Mouse (Mus musculus) cerebellum, adult 18-20 months (tissue): ENCODE measurements around the gene Sos2.
A peak's percentile ranks its signal among the peaks of the same experiment; 100 is the strongest.
"Not testable (repeated sequence)": the region's sequence is repeated elsewhere in the genome, so short reads cannot be mapped to it uniquely, and the experiment has no call there.

Experiments used
- DNase-seq, 2 experiments: peaks; one replicate each; pipeline ENCODE4 v3.0.0; 2021

Sos2 gene

DNA sequence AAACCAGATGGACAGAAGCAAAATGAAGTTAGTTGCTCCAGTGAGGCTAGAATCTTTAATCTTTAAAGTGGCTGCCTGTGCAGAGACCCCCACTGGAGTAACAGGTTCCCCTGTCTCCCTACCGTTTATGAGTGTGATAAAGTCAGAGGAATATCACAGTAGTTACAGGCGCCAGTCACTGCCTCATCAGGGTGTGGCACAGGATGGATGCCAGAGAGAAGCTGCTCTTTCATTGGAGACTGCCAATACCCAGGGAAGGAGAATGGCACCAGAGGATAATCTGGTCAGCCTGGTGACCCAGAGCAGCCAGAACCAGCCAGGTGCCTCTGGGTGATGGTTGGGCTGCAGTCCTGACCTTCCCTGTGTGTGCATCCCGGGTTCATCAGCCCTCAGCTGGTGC, 113.4 kb downstream of the Sos2 start:
- DNase-seq: no peak

DNA sequence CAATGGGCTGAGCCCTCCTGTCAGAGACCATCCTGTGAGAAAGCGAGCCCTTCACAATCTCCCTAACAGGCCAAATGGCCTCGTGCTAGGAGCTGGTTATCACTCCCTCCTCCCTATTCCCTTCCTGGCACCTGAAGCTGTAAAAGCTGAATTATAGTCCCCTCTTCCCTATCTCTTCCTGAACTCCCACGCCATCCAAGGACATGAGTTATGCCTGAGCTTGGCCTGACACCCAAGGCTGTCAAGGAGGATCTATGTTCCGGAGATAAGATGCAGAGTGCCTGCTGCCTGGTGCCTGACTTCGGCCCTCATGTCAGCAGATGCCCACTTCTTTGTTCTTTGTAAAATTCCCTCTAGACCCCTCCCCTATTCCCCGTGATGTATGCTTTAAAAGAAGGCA, 120.6 kb downstream of the Sos2 start:
- DNase-seq: not testable (repeated sequence)

GRCm38 (mm10) chr12:69556221-69556861, 125.3 kb downstream of the Sos2 start:
- no peak for DNase-seq

GRCm38 (mm10) chr12:69545456-69546178, 136.0 kb downstream of the Sos2 start:
- no peak for DNase-seq

- DNase-seq: no peak
Observed at GRCm38 (mm10) chr12:69544994-69545393, 136.7 kb downstream of the Sos2 start.

GRCm38 (mm10) chr12:69544562-69544961, 137.1 kb downstream of the Sos2 start:
- no peak for DNase-seq

GRCm38 (mm10) chr12:69542376-69542775, 139.3 kb downstream of the Sos2 start:
- DNase-seq: no peak

DNA sequence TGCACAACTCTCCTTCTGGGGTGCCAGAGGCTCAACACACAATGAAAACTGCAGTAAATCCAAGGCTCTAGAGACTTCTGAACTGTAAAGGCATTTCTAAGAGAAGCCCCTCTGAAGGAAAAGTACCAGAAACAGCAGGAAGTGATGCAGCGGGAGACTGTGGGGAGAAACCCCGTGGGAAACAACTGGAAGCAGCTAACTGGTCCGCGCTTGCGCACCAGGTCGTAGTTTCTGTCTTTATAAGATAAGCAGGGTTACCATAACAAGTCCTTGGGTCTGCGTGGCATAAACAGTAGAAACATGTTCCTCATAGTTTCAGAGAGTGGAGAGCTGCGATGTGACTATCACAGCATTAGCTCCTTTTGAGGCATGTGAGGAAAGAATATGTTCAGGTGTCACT, 140.0 kb downstream of the Sos2 start:
- DNase-seq: no peak

- no peak for DNase-seq
Observed at GRCm38 (mm10) chr12:69539353-69539752, 142.3 kb downstream of the Sos2 start.

DNA sequence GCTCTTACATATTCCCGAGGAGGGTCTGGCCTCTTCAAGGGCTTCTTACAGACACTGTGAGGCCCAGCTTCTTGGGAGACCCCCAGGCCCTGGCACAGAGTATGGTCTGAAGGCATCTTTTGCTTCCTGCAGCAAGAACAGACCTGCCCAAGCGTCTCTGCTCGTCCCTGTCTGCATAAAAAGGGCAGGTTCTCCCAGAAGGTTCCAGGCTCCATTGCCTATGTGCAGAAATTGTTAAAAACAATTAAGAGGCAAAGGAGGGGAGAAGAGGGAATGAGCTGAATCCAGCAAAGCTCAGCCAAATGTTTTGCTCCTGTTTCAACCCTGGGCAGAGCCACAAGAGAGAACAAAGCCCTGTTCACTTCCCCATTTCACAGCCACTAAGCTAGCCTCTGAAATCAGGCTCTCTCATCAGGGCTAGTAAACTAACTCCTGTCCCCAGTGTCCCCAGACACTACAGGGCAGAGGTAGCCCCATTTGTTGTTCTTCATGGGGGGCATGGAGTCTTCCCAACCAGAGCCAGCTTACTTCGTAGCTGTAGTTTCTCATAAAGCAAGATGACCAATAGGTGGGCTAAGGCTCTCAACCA, 143.2 kb downstream of the Sos2 start:
- DNase-seq: no peak

DNA sequence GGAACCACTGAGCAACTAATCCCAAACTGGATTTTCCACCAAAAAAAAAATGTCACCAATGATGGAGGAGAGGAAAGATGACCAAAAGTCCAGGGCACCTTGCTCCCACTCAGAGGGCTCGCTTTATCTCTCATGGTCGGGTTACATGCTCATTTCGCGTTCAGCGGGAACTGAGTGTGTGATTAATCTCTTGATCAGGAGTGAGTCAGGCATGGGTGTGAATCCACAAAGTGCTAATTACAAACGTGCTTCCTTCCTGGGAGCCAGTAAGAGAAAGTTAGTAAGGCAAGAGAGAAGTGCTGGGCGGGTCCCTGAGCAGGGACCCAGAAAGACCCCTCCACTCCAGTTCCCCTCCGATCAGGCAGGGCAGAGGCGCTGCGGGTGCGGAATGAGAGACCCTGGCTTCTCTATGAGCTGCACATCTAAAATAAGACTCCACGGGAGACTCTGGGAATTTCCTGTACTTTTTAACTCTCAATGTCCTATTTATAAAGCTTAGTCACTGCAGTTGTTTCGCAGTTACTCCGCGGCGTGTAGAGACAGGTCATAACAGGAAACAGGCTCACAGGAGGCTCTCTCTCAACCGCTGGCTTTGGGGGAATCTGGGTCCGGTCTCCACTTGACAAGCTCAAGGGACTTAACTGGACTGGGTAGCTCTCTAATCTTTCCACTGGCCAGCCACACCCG, 143.8 kb downstream of the Sos2 start:
- DNase-seq: peak in 1 of 2 experiments; percentile 22

GRCm38 (mm10) chr12:69537243-69537674, 144.4 kb downstream of the Sos2 start:
- DNase-seq: peak; percentile 63 to 64

DNA sequence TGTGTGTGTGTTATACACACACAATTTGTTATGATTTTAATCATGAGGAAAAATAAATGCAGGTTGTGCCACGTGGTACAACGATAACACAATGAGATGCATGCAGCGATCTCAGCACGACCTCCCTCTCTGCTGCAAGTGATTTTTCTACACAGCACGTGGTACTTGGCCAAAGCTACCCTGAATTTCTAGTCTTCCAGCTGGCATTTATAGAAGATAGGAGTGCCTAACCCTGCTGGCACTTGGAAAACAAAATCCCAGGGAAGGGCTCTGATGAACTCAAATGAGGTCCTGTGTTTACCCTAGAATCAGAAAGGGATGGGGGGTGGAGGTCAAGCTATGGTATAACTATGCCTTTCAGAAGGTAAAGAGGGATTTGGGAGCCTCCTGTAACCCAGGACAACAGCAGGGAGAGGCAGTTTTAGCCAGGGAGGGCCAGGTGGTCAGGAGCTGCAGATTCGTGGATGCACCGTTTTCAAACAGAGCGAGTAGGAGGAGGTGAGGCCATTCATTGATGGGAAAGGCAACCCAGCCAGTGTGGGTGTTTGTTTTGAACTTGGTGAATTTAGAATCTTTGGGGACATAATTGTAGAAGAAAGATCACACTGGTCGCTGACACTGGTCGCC, 144.9 kb downstream of the Sos2 start:
- peak in 1 of 2 experiments; percentile 44 for DNase-seq
